Mouse (Mus musculus) spleen, adult 2 months (tissue): ENCODE results near the gene Arhgef11. TPM values are rescaled to one million over a fixed set of nuclear protein-coding genes. Genes with fewer than 3 reads are reported as not detected.

ENCODE experiments used
- DNase-seq, 2 experiments: peaks; one replicate each; pipeline versions ENCODE4 v3.0.0 to v3.0.0-alpha.2; 2012 to 2021; ENCODE audit warnings: low spot score in 2 of 2, low read depth in 1 of 2
- H3K27ac ChIP-seq: fragments of 200-500 bp; 2 replicates; pipeline ENCODE4 v1.5.1; 2012; ENCODE audit warnings: low read length, inconsistent platforms; ENCODE audit not compliant: insufficient read depth
- H3K27me3 ChIP-seq: fragments of 200-500 bp; 2 replicates; pipeline ENCODE4 v1.6.1; 2012; ENCODE audit warnings: mild to moderate bottlenecking, moderate library complexity, low read length, inconsistent platforms; ENCODE audit not compliant: control insufficient read depth, insufficient read depth
- H3K36me3 ChIP-seq: fragments of 200-500 bp; 2 replicates; pipeline ENCODE4 v1.6.1; 2012; ENCODE audit warnings: mild to moderate bottlenecking, low read length, inconsistent platforms; ENCODE audit not compliant: control insufficient read depth, insufficient read depth
- H3K4me1 ChIP-seq: fragments of 200-500 bp; 2 replicates; pipeline ENCODE4 v1.6.1; 2011; ENCODE audit warnings: inconsistent platforms; ENCODE audit not compliant: control insufficient read depth, insufficient read depth, insufficient read length
- H3K4me3 ChIP-seq: fragments of 200-500 bp; 2 replicates; pipeline ENCODE4 v1.5.1; 2011; ENCODE audit warnings: mild to moderate bottlenecking, inconsistent platforms; ENCODE audit not compliant: insufficient read depth, insufficient read length; ENCODE audit errors: extremely low read depth
- CTCF ChIP-seq: fragments of 200-500 bp; IDR thresholded peaks from 2 replicates; pipeline ENCODE4 v1.5.1; 2011; ENCODE audit warnings: mild to moderate bottlenecking, inconsistent platforms; ENCODE audit not compliant: insufficient read depth, insufficient read length, insufficient replicate concordance; ENCODE audit errors: extremely low read depth
- POLR2A ChIP-seq: fragments of 200-500 bp; IDR thresholded peaks from 2 replicates; pipeline ENCODE4 v1.6.1; 2011; ENCODE audit warnings: low read depth, low read length, inconsistent platforms
- WGBS: fragments of 180-500 bp; shearing (Covaris S2); methylation state at CpG from one replicate; pipeline ENCODE4 v1.1.7; 2018; 5-methylcytosine and 5-hydroxymethylcytosine counted together
- polyA plus RNA-seq: library from polyadenylated mRNA; depleted of rRNA; stranded (reverse); fragments of >200 nt; gene quantifications from 2 replicates; pipeline ENCODE4 v1.2.3, GENCODE M21; 2012

The Arhgef11 gene
- polyA plus RNA-seq, 1 experiment: 15.6 TPM

GRCm38 (mm10) chr3:87745036-87745659 is 127.8 kb downstream of the Arhgef11 start:
- no peak overlapping the region for H3K27ac ChIP-seq
- TF ChIP-seq POLR2A (no peak), CTCF (no peak)
- 78% methylated on average over 18 of the region's 18 CpGs for WGBS
- H3K4me3 ChIP-seq: no peak overlapping the region
- H3K4me1 ChIP-seq: peaks cover 15% of the 10 kb centered on the region; the same call in 1 of the 2 replicates
- no peaks in the 10 kb centered on the region for H3K36me3 ChIP-seq
- no peaks in the 10 kb centered on the region for H3K27me3 ChIP-seq
- no peak for DNase-seq

GRCm38 (mm10) chr3:87748431-87748830 is 131.1 kb downstream of the Arhgef11 start, which contains the start of gene Lrrc71:
TSS of gene Lrrc71 (minus strand) at chr3:87748625.
- peaks cover 5% of the 10 kb centered on the region; the same call in 1 of the 2 replicates for H3K4me1 ChIP-seq
- H3K36me3 ChIP-seq: peaks cover 7% of the 10 kb centered on the region

GRCm38 (mm10) chr3:87749036-87749435 is 131.7 kb downstream of the Arhgef11 start:
- H3K27ac ChIP-seq: no peak overlapping the region
- H3K4me3 ChIP-seq: no peak overlapping the region
- H3K36me3 ChIP-seq: peaks cover 8% of the 10 kb centered on the region
- TF ChIP-seq POLR2A: no peak
- TF ChIP-seq CTCF: peak; percentile 71; the same call in 1 of the 2 replicates
- no peaks in the 10 kb centered on the region for H3K27me3 ChIP-seq
- 19% methylated on average over 5 of the region's 5 CpGs for WGBS
- DNase-seq: peak in 1 of 2 experiments; percentile 43
- no peaks in the 10 kb centered on the region for H3K4me1 ChIP-seq

More at GRCm38 (mm10) chr3:87748431-87748830, 131.1 kb downstream of the Arhgef11 start, which contains the start of gene Lrrc71:
- Histone ChIP-seq H3K27me3 (no peaks in the 10 kb centered on the region), H3K27ac (no peak within 1 kb of the TSS), H3K4me3 (no peak within 1 kb of the TSS)
- 84% methylated on average over 13 of the region's 13 CpGs for WGBS
- no peak for DNase-seq
- TF ChIP-seq POLR2A (no peak), CTCF (no peak)

- no peaks in the 10 kb centered on the region for H3K4me1 ChIP-seq
- H3K36me3 ChIP-seq: peaks cover 8% of the 10 kb centered on the region
- H3K27ac ChIP-seq: no peak overlapping the region
- TF ChIP-seq POLR2A (no peak), CTCF (no peak)
- 95% methylated on average over 12 of the region's 12 CpGs for WGBS
- DNase-seq: no peak
- no peaks in the 10 kb centered on the region for H3K27me3 ChIP-seq
- no peak overlapping the region for H3K4me3 ChIP-seq
Measured at GRCm38 (mm10) chr3:87749977-87750376, 132.6 kb downstream of the Arhgef11 start.

GRCm38 (mm10) chr3:87752567-87752966 is 135.2 kb downstream of the Arhgef11 start:
- 92% methylated on average over 3 of the region's 3 CpGs for WGBS
- H3K4me3 ChIP-seq: no peak overlapping the region
- peaks cover 2% of the 10 kb centered on the region; the same call in 1 of the 2 replicates for H3K4me1 ChIP-seq
- no peak for TF ChIP-seq CTCF
- DNase-seq: no peak
- H3K27me3 ChIP-seq: no peaks in the 10 kb centered on the region
- peaks cover 8% of the 10 kb centered on the region for H3K36me3 ChIP-seq
- no peak overlapping the region for H3K27ac ChIP-seq

GRCm38 (mm10) chr3:87753829-87754228 is 136.5 kb downstream of the Arhgef11 start:
- Histone ChIP-seq H3K36me3 (peaks cover 8% of the 10 kb centered on the region), H3K27ac (no peak overlapping the region), H3K27me3 (no peaks in the 10 kb centered on the region), H3K4me3 (no peak overlapping the region), H3K4me1 (peaks cover 2% of the 10 kb centered on the region; the same call in 1 of the 2 replicates)
- TF ChIP-seq POLR2A (no peak), CTCF (no peak)
- no peak for DNase-seq
- 95% methylated on average over 13 of the region's 13 CpGs for WGBS

GRCm38 (mm10) chr3:87755964-87756363 is 138.6 kb downstream of the Arhgef11 start:
- Histone ChIP-seq H3K4me1 (peaks cover 2% of the 10 kb centered on the region; the same call in 1 of the 2 replicates), H3K27ac (no peak overlapping the region), H3K27me3 (no peaks in the 10 kb centered on the region), H3K4me3 (no peak overlapping the region), H3K36me3 (peaks cover 7% of the 10 kb centered on the region)
- peak in 1 of 2 experiments; percentile 80 for DNase-seq
- 27% methylated on average over 24 of the region's 24 CpGs for WGBS
- TF ChIP-seq POLR2A: no peak
- peak; percentile 97 for TF ChIP-seq CTCF
